Mouse (Mus musculus): ENCODE results near the gene Dlgap4. TPM values are rescaled to one million over a fixed set of nuclear protein-coding genes. Genes with fewer than 3 reads are reported as not detected.

Dlgap4 gene
- total and polyA plus RNA-seq, 3 experiments: 15.7 to 113 (median 54.8) TPM

GRCm38 (mm10) chr2:156685999-156686398 is 72.5 kb downstream of the Dlgap4 start:
- H3K27me3 ChIP-seq (ENCODE audit: insufficient read depth, low read length): peaks cover 43% of the 10 kb centered on the region
- H3K4me3 ChIP-seq (ENCODE audit: low read depth, low read length): no peak overlapping the region
- H3K4me1 ChIP-seq (ENCODE audit: insufficient read depth, low read depth, low read length): no peaks in the 10 kb centered on the region
- DNase-seq (ENCODE audit: low spot score): no peak
- H3K36me3 ChIP-seq (replicated peaks): no peaks in the 10 kb centered on the region
- no peak for ATAC-seq (ENCODE audit: extremely low read depth, insufficient number of reproducible peaks, low FRiP score, poor library complexity, severe bottlenecking)
- no peaks in the 10 kb centered on the region for H3K9me3 ChIP-seq (replicated peaks)
- TF ChIP-seq TAL1 (conservative IDR thresholded peaks at IDR 0.05; ENCODE audit: low read depth, low read length) (no peak), POLR2AphosphoS5 (IDR thresholded peaks at IDR 0.05; ENCODE audit: insufficient replicate concordance, low read depth, low read length) (no peak), GATA2 (IDR thresholded peaks at IDR 0.05; ENCODE audit: borderline replicate concordance, low read depth, low read length) (no peak), CTCF (IDR thresholded peaks at IDR 0.05; ENCODE audit: low read depth, low read length) (no peak), GATA1 (IDR thresholded peaks at IDR 0.05; ENCODE audit: borderline replicate concordance, low read length) (no peak)

- DNase-seq (ENCODE audit: low spot score): no peak
- ATAC-seq (ENCODE audit: extremely low read depth, insufficient number of reproducible peaks, low FRiP score, poor library complexity, severe bottlenecking): no peak
- no peaks in the 10 kb centered on the region for H3K9me3 ChIP-seq (replicated peaks)
- no peak overlapping the region for H3K4me3 ChIP-seq (ENCODE audit: low read depth, low read length)
- H3K27me3 ChIP-seq (ENCODE audit: insufficient read depth, low read length): peaks cover 44% of the 10 kb centered on the region
- TF ChIP-seq GATA2 (IDR thresholded peaks at IDR 0.05; ENCODE audit: borderline replicate concordance, low read depth, low read length) (no peak), CTCF (IDR thresholded peaks at IDR 0.05; ENCODE audit: low read depth, low read length) (no peak), TAL1 (conservative IDR thresholded peaks at IDR 0.05; ENCODE audit: low read depth, low read length) (no peak)
- no peaks in the 10 kb centered on the region for H3K4me1 ChIP-seq (ENCODE audit: insufficient read depth, low read depth, low read length)
- H3K36me3 ChIP-seq (replicated peaks): no peaks in the 10 kb centered on the region
Observed at GRCm38 (mm10) chr2:156686754-156687153, 73.2 kb downstream of the Dlgap4 start.

- no peaks in the 10 kb centered on the region for H3K4me1 ChIP-seq (ENCODE audit: insufficient read depth, low read depth, low read length)
- ATAC-seq (ENCODE audit: extremely low read depth, insufficient number of reproducible peaks, low FRiP score, poor library complexity, severe bottlenecking) (no peak), DNase-seq (ENCODE audit: low spot score) (no peak)
- H3K36me3 ChIP-seq (replicated peaks): no peaks in the 10 kb centered on the region
- H3K9me3 ChIP-seq (replicated peaks): no peaks in the 10 kb centered on the region
- H3K27me3 ChIP-seq (ENCODE audit: insufficient read depth, low read length): peaks cover 44% of the 10 kb centered on the region
- H3K4me3 ChIP-seq (ENCODE audit: low read depth, low read length): no peak overlapping the region
- no peak for TF ChIP-seq GATA1 (IDR thresholded peaks at IDR 0.05; ENCODE audit: borderline replicate concordance, low read length)
- no peak for TF ChIP-seq CTCF (IDR thresholded peaks at IDR 0.05; ENCODE audit: low read depth, low read length)
- TF ChIP-seq POLR2AphosphoS5 (IDR thresholded peaks at IDR 0.05; ENCODE audit: insufficient replicate concordance, low read depth, low read length): no peak
- no peak for TF ChIP-seq TAL1 (conservative IDR thresholded peaks at IDR 0.05; ENCODE audit: low read depth, low read length)
- no peak for TF ChIP-seq GATA2 (IDR thresholded peaks at IDR 0.05; ENCODE audit: borderline replicate concordance, low read depth, low read length)
Observed at GRCm38 (mm10) chr2:156688604-156689003, 75.1 kb downstream of the Dlgap4 start.

- Histone ChIP-seq H3K4me1 (ENCODE audit: insufficient read depth, low read depth, low read length) (peaks cover 2% of the 10 kb centered on the region; the same call in 1 of the 2 replicates), H3K36me3 (replicated peaks) (no peaks in the 10 kb centered on the region), H3K9me3 (replicated peaks) (no peaks in the 10 kb centered on the region), H3K27me3 (ENCODE audit: insufficient read depth, low read length) (peaks cover 41% of the 10 kb centered on the region), H3K4me3 (ENCODE audit: low read depth, low read length) (no peak overlapping the region)
- no peak for DNase-seq (ENCODE audit: low spot score)
- TF ChIP-seq GATA1 (IDR thresholded peaks at IDR 0.05; ENCODE audit: borderline replicate concordance, low read length): no peak
- no peak for TF ChIP-seq CTCF (IDR thresholded peaks at IDR 0.05; ENCODE audit: low read depth, low read length)
- no peak for TF ChIP-seq TAL1 (conservative IDR thresholded peaks at IDR 0.05; ENCODE audit: low read depth, low read length)
- TF ChIP-seq GATA2 (IDR thresholded peaks at IDR 0.05; ENCODE audit: borderline replicate concordance, low read depth, low read length): no peak
- TF ChIP-seq POLR2AphosphoS5 (IDR thresholded peaks at IDR 0.05; ENCODE audit: insufficient replicate concordance, low read depth, low read length): no peak
- ATAC-seq (ENCODE audit: extremely low read depth, insufficient number of reproducible peaks, low FRiP score, poor library complexity, severe bottlenecking): no peak
Observed at GRCm38 (mm10) chr2:156690833-156691232, 77.3 kb downstream of the Dlgap4 start.

GRCm38 (mm10) chr2:156691746-156692145 is 78.2 kb downstream of the Dlgap4 start:
- peaks cover 35% of the 10 kb centered on the region for H3K27me3 ChIP-seq (ENCODE audit: insufficient read depth, low read length)
- DNase-seq (ENCODE audit: low spot score): no peak

GRCm38 (mm10) chr2:156693241-156693807 is 79.8 kb downstream of the Dlgap4 start:
- no peak for ATAC-seq (ENCODE audit: extremely low read depth, insufficient number of reproducible peaks, low FRiP score, poor library complexity, severe bottlenecking)
- H3K9me3 ChIP-seq (replicated peaks): no peaks in the 10 kb centered on the region
- H3K27me3 ChIP-seq (ENCODE audit: insufficient read depth, low read length): peaks cover 35% of the 10 kb centered on the region
- DNase-seq (ENCODE audit: low spot score): no peak
- TF ChIP-seq CTCF (IDR thresholded peaks at IDR 0.05; ENCODE audit: low read depth, low read length): no peak
- no peak for TF ChIP-seq GATA1 (IDR thresholded peaks at IDR 0.05; ENCODE audit: borderline replicate concordance, low read length)
- no peak for TF ChIP-seq POLR2AphosphoS5 (IDR thresholded peaks at IDR 0.05; ENCODE audit: insufficient replicate concordance, low read depth, low read length)
- TF ChIP-seq TAL1 (conservative IDR thresholded peaks at IDR 0.05; ENCODE audit: low read depth, low read length): no peak
- no peak for TF ChIP-seq GATA2 (IDR thresholded peaks at IDR 0.05; ENCODE audit: borderline replicate concordance, low read depth, low read length)
- peaks cover 3% of the 10 kb centered on the region; the same call in 1 of the 2 replicates for H3K4me1 ChIP-seq (ENCODE audit: insufficient read depth, low read depth, low read length)
- no peaks in the 10 kb centered on the region for H3K36me3 ChIP-seq (replicated peaks)
- H3K4me3 ChIP-seq (ENCODE audit: low read depth, low read length): no peak overlapping the region

More at GRCm38 (mm10) chr2:156691746-156692145, 78.2 kb downstream of the Dlgap4 start:
- Histone ChIP-seq H3K9me3 (replicated peaks) (no peaks in the 10 kb centered on the region), H3K36me3 (replicated peaks) (no peaks in the 10 kb centered on the region), H3K4me1 (ENCODE audit: insufficient read depth, low read depth, low read length) (peaks cover 3% of the 10 kb centered on the region; the same call in 1 of the 2 replicates), H3K4me3 (ENCODE audit: low read depth, low read length) (no peak overlapping the region)
- TF ChIP-seq GATA1 (IDR thresholded peaks at IDR 0.05; ENCODE audit: borderline replicate concordance, low read length) (no peak), POLR2AphosphoS5 (IDR thresholded peaks at IDR 0.05; ENCODE audit: insufficient replicate concordance, low read depth, low read length) (no peak), CTCF (IDR thresholded peaks at IDR 0.05; ENCODE audit: low read depth, low read length) (no peak), TAL1 (conservative IDR thresholded peaks at IDR 0.05; ENCODE audit: low read depth, low read length) (no peak), GATA2 (IDR thresholded peaks at IDR 0.05; ENCODE audit: borderline replicate concordance, low read depth, low read length) (no peak)
- ATAC-seq (ENCODE audit: extremely low read depth, insufficient number of reproducible peaks, low FRiP score, poor library complexity, severe bottlenecking): no peak

All from G1E (cell line).